Mouse (Mus musculus) layer of hippocampus, adult 18-20 months (tissue): ENCODE results near the gene Cbln3. TPM values are rescaled to one million over a fixed set of nuclear protein-coding genes. Genes with fewer than 3 reads are reported as not detected.

ENCODE experiments used
- DNase-seq, 2 experiments: peaks; one replicate each; pipeline ENCODE4 v3.0.0; 2022; ENCODE audit warnings: low spot score in 2 of 2
- total RNA-seq, 2 experiments: library from RNA; stranded (reverse); gene quantifications; 2 replicates each; pipeline ENCODE4 v1.2.3; 2021

The Cbln3 gene
- total RNA-seq, 2 experiments from 2014 or later, result 0.15 to 0.64 TPM

DNA sequence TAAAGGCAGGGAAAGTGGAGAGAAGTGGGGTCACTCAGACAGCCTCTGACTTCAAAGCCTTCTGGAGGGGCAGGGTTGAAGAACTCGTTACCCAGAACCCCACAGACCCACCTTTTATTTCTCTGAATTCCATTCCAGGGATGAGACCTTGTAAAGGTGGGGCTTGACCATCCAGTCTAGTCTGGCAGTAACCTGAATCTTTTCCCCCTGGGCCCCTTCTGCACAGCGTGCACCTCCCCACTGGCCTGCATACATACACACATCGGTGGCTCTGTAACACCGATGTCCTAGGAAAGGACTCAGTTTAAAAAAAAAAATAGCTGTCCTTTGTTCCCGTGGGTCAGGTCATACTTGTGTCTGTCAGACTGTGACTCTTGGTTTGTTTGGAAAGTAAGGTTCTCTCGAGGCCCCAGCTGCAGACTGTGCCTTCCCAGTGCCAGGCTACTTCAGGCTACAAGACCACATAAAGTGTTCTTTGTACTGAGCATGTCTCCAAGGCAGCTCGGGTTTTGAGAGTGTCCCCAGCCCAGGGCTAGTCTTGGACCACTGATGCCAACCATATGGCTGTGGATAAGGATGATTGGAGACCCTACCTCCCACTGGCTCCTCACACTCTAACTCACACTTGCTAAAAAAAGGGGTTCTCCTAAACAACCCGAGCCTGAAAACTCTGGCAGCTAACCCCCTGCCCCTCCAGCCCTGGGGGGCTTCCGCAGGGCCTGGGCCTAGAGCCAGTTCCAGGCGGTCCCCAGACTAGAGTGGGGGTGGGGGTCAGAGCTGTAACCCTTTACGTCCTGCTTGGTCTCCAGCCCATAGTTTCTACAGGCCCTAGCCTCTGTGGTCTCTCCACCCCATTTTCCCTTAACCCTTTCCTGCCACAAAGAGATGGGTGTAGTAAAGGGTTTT, 31.3 kb downstream of the Cbln3 start:
- DNase-seq, result no peak

DNA sequence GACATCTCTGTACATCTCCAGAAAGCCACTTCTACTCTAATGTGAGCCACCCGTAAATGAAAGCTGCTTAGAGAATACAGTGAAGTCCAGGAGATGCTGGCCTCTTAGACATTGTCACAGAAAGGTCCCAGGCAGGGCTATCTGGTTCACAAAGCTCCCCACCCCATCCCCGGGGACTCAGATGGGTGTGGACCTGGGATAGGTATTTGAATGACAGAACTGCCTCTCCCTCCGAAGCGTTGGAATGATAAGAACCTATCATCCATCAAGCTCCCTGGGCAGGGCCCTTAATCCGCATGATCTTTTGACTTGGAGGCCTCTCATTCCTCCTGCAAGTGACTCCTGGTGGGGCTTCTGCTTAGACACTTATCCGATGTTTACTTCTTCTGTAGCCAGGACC, 33.3 kb downstream of the Cbln3 start:
- no peak for DNase-seq

DNA sequence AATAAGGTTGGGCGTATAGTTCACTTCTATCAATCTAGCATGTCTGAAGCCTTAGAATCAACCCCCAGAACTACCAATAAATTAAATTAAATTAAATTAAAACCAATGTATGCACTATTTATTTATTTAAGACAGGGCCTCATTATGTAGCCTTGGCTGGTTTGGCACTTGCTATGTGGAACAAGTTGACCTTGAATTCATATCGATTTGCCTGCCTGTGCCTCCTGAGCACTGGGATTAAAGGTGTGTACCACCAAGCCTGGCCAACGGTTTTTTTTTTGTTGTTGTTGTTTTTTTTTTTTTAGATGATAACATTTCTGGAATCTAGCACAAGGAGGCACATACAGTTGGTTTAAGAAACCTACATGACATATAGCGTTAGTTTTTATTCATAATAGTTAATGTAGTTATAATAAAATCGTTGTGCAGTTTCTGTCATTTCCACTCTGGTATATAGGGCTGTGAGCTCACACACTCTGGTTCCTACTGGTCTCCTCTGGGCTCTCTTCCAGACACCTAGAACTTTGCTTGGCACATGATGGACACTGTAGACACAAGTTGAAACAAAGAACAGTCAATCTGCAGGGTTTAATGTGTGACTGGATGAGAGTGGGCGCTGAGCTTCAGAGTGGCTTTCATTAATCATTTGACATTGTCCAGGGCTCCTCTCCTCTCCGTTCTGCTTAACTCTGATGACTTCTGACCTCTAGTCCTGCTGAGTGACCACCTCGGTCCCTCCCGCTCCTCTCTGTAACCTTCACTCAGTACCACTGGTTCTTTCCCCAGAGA, 38.5 kb downstream of the Cbln3 start:
- no peak for DNase-seq

DNA sequence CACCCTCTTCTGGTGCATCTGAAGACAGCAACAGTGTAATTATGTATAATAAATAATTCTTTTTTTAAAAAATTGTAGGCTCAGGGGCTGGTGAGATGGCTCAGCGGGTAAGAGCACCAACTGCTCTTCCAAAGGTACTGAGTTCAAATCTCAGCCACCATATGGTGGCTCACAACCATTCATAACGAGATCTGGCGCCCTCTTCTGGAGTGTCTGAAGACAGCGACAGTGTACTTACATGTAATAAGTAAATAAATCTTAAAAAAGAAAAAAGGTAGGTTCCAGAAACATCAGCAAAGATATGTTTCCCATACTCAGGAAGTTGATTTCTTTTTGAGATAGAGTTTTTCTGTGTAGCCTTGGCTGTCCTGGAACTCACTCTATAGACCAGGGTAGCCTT, 41.4 kb downstream of the Cbln3 start:
- no peak for DNase-seq

DNA sequence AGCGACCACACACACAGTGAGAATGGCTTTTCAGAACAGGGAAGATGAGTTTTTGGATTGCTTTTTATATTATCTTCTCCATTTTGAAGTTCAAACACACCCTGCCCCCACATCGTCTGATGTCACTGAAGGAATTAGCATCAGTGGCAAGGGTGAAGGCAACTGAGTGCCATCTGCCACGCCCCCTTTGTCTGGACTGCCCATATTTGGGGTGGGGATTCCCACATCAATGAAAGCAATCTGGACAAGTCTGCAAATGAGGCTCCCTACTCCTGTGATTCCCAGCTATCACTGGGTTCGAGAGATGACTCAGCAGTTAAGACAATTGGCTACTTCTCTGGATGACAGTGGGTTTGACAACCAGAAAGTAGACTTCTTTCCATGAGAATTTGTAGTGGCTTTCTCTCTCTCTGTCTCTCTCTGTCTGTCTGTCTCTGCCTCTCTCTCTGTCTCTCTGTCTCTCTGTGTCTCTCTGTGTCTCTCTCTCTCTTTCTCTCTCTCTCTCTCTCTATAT, 43.3 kb downstream of the Cbln3 start:
- no peak for DNase-seq

GRCm38 (mm10) chr14:55838740-55839139, 45.5 kb downstream of the Cbln3 start:
- DNase-seq, result no peak

GRCm38 (mm10) chr14:55838312-55838711, 45.9 kb downstream of the Cbln3 start:
- DNase-seq, result no peak

DNA sequence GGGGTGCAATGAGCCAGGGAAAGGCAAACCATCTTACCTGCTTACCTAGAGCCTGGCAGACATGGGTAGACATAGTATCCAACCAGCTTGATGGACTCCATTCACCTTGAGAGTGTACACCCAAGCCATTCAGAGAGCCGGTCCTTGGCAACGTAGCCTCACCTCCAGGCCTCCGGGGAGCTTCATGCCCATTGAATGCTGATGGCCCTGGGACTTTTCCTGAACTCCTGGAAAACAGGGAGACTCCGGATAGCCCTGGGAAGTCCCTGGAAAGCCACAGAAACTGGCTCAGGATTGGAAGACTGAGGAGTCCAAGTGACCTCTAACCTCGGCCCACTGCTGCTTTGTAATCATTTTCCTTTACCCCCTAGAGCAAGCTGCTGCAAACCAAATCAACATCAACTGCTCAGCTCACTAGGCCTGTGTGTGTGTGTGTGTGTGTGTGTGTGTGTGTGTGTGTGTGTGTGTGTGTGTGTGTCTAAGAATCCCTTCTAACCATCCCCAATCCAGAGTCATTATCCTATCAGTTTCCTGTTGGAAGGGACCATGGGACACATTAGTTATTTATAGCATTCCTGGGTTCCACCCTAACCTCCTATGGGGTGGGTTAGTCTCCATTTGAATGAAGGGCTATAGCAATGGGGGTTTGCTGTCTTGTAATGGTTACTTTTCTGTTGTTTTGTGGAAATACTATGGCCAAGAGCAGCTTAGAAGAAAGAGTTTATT, 49.2 kb downstream of the Cbln3 start:
- no peak for DNase-seq

- DNase-seq, result no peak
Measured at GRCm38 (mm10) chr14:55833126-55833525, 51.1 kb downstream of the Cbln3 start.

- DNase-seq, result no peak
Measured at GRCm38 (mm10) chr14:55830331-55830730, 53.9 kb downstream of the Cbln3 start.

- no peak for DNase-seq
Measured at GRCm38 (mm10) chr14:55829854-55830253, 54.3 kb downstream of the Cbln3 start.

Other genes with a start within 250 kb of the Cbln3 start
- 100 to 1,000 TPM; 119 to 128 TPM for gene Ipo4, start 248.4 kb downstream of the Cbln3 start, total RNA-seq
- gene Gm49378, start 246.5 kb downstream of the Cbln3 start, total RNA-seq, result 1 to 10 TPM; 2.7 to 3.8 TPM
- gene Tm9sf1, start 240.6 kb downstream of the Cbln3 start, total RNA-seq, result 10 to 100 TPM; 39.6 to 40.8 TPM
- gene Tssk4, start 234.2 kb downstream of the Cbln3 start, total RNA-seq, result 1 to 10 TPM in 1 of 2 experiments, under 1 TPM in 1; 0.79 to 1.2 TPM
- gene Mdp1, start 223.9 kb downstream of the Cbln3 start, total RNA-seq, result 10 to 100 TPM; 45.5 to 52.3 TPM
- 10 to 100 TPM; 23.3 to 26.4 TPM for gene Gmpr2, start 212.5 kb downstream of the Cbln3 start, total RNA-seq
- gene Nedd8, start 212.3 kb downstream of the Cbln3 start, total RNA-seq, result 100 to 1,000 TPM; 294 to 304 TPM
- 10 to 100 TPM; 12.3 to 15.2 TPM for gene Tinf2, start 202.6 kb downstream of the Cbln3 start, total RNA-seq
- not detected for gene Tgm1, start 170.5 kb downstream of the Cbln3 start, total RNA-seq
- gene Rabggta, start 162.1 kb downstream of the Cbln3 start, total RNA-seq, result 10 to 100 TPM; 43.7 to 45.7 TPM
- 10 to 100 TPM; 83.2 to 98.7 TPM for gene Dhrs1, start 138.7 kb downstream of the Cbln3 start, total RNA-seq
- 10 to 100 TPM; 11.7 to 14.5 TPM for gene Nop9, start 138.7 kb downstream of the Cbln3 start, total RNA-seq
- 1 to 10 TPM; 1.7 to 2.2 TPM for gene Cideb, start 125.9 kb downstream of the Cbln3 start, total RNA-seq
- under 1 TPM; 0.12 to 0.13 TPM for gene Ltb4r2, start 123.0 kb downstream of the Cbln3 start, total RNA-seq
- gene Ltb4r1, start 118.4 kb downstream of the Cbln3 start, total RNA-seq, result under 1 TPM in 1 of 2 experiments, not detected in 1; 0.45 TPM
- gene Adcy4, start 100.3 kb downstream of the Cbln3 start, total RNA-seq, result 1 to 10 TPM; 3.1 to 4.4 TPM
- gene Ripk3, start 95.5 kb downstream of the Cbln3 start, total RNA-seq, result 1 to 10 TPM in 1 of 2 experiments, under 1 TPM in 1; 0.52 to 1.1 TPM
- 1 to 10 TPM; 1.4 to 2.3 TPM for gene Nfatc4, start 61.2 kb downstream of the Cbln3 start, total RNA-seq
- gene Nynrin, start 30.4 kb downstream of the Cbln3 start, total RNA-seq, result 1 to 10 TPM; 7.0 to 8.0 TPM
- gene Khnyn, start 555 bp upstream of the Cbln3 start, total RNA-seq, result 10 to 100 TPM; 11.4 to 12.2 TPM
- gene Sdr39u1, start 15.9 kb upstream of the Cbln3 start, total RNA-seq, result 10 to 100 TPM; 71.8 to 74.1 TPM
- not detected for gene Cma1, start 60.3 kb upstream of the Cbln3 start, total RNA-seq
- not detected for gene Cma2, start 66.6 kb upstream of the Cbln3 start, total RNA-seq
- gene Mcpt1, start 133.6 kb upstream of the Cbln3 start, total RNA-seq, result not detected
- not detected for gene Mcpt9, start 146.1 kb upstream of the Cbln3 start, total RNA-seq
- gene Mcpt2, start 157.6 kb upstream of the Cbln3 start, total RNA-seq, result not detected
- gene Mcpt4, start 177.9 kb upstream of the Cbln3 start, total RNA-seq, result under 1 TPM in 1 of 2 experiments, not detected in 1; 0.30 TPM
- gene Mcpt8, start 200.9 kb upstream of the Cbln3 start, total RNA-seq, result not detected
- not detected for gene Ctsg, start 218.2 kb upstream of the Cbln3 start, total RNA-seq
- not detected for gene Gzme, start 236.2 kb upstream of the Cbln3 start, total RNA-seq
- not detected for gene Gzmd, start 248.2 kb upstream of the Cbln3 start, total RNA-seq